Mouse (Mus musculus) brain, embryonic 14.5 days (tissue): ENCODE data around the gene Mtg2. TPM values are rescaled to one million over a fixed set of nuclear protein-coding genes. Genes with fewer than 3 reads are reported as not detected.

ENCODE experiments used
- DNase-seq: peaks from one replicate; pipeline ENCODE4 v3.0.0-alpha.2; 2011; ENCODE audit warnings: low read depth
- CTCF ChIP-seq: fragments of 200-500 bp; IDR thresholded peaks from 2 replicates; pipeline ENCODE4 v1.5.1; 2012; ENCODE audit warnings: inconsistent platforms, mild to moderate bottlenecking, moderate library complexity, borderline replicate concordance; ENCODE audit not compliant: insufficient read depth, insufficient read length; ENCODE audit errors: extremely low read depth
- POLR2A ChIP-seq: fragments of 200-500 bp; IDR thresholded peaks from 2 replicates; pipeline ENCODE4 v1.6.1; 2012; ENCODE audit warnings: mild to moderate bottlenecking, inconsistent platforms, borderline replicate concordance; ENCODE audit not compliant: poor library complexity, insufficient read depth, insufficient read length, severe bottlenecking; ENCODE audit errors: extremely low read depth
- polyA plus RNA-seq: library from polyadenylated mRNA; depleted of rRNA; stranded (reverse); fragments of >200 nt; gene quantifications from 2 replicates; pipeline ENCODE4 v1.2.3, GENCODE M21; 2012; rRNA removed

Mtg2 gene
- 36.3 and 39.7 TPM in 2 replicates for polyA plus RNA-seq

DNA sequence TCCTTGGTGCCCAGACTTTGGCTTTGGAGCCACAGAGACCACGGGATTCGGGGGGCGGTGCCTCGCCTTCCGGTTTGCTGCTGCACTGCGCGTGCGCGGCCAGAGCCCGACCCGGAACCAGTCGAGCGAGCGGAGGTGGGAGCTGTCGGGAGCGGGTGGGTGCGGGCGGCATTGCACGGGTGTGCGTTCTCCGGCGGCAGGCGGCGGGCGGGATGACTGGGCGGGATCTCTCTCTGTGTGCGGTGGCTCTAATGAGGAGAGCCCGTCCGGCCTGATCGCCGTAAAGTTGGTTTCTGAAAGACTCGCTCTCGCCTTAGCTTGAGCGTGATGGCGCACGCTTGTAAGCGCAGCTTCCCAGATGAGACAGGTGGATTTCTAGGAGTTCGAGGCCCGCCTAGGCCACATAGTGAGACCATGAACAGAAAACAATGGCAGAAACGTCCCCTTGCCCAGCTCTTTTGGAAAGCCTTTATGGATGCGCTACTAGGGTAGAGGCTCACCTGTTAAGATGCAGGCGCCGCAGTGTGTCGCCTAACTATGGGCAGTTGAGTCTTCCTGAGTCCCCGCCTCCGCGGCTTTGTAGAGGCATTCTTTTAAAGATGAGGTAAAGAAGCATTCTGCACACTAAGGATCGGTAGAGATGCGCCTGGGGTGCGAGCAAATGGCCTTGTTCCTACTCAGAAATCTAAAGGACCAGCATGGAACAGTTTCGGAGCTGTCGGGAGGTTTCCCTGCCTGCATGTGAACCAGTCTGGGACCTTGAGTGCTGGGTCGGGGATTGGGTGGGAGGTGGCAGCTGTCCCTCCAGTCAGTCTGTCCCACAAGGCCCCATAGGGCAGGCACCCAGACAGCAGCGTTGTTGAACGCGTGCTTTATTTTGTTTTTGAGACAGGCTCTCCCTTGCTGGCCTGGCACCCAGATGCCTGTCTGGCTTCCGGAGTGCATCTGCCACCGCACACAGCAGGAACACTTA, at the start of gene Mtg2:
Gene Mtg2 (plus strand): TSS at position 108 of the 973 bp plus-strand sequence.
- TF ChIP-seq POLR2A (peak; percentile 96), CTCF (no peak)
- peak; percentile 96 for DNase-seq

DNA sequence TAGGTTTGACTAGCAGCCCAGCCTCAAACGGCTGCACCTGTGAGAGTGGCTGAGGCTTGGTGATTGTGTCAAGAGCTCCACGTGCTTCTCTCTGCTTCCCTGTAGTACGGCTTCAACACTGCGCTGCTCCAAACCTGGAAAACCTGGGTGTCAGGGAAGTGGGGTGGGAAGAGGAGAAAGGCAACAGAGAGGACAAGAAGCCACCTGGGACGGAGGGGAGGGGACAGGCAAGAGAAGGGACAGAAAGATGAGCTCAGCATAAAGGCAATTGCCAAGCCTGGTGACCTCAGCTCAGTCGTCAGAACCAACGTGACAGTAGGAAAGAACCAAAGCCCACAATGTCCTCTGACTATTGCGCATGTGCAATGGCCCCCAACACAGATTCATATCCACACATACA, 49.5 kb upstream of the Mtg2 start:
- no peak for DNase-seq
- TF ChIP-seq POLR2A: no peak
- no peak for TF ChIP-seq CTCF

DNA sequence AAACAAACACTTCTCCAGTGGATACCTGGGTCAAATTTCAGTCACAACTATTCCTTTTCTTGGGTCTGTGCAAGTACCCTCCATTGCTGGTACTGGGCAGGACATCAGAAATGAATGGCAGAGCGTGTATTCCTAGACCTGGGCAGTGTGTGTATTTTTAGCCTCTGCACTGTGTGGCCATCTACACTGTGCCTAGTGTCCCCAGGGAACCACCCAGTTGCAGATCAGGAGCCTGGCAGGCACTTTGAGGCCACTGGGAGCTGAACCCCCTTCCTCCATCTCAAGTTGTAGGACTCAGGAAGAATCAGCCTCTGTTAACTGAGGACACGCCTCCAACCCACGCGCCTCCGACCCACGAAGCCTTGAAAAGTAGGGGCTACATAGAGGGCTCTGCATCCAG, 47.6 kb upstream of the Mtg2 start:
- DNase-seq: no peak
- TF ChIP-seq POLR2A (no peak), CTCF (no peak)

DNA sequence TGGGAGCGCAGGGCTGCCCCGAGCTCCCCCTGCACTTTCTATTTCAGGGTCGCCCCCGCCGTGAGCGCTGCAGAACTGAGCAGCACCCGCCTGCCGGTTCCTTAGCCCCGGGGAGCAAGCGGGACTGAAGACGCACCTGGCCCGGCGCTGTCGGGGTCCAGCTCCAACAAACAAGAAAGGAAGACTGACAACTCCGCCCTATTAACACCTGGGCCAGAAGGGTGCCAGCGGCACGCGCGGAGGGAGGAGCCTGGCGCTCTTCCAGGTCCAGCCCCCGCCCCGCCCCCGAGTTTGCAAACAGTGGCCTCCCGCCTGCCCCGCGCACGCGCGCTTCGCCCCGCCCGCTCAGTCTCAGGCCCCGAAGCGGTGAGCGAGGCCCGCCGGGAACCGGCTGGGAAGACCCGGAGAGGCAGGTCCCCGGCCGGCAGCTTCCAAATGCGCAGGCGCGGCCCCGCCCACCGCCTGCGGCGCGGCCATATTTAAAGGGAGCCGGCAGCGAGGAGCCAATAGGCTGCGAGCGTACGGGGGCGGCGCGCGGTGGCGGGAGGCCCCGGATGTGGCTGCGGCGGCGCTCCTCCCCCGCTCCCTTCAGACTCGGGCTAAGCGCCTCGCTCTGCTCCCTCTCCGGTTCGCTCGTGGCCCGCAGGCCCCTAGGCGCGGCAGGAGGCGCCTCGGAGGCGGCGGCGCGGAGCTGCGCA, 45.8 kb upstream of the Mtg2 start, which contains the start of gene Lsm14b:
Gene Lsm14b (plus strand): TSS at position 587 of the 698 bp plus-strand sequence.
- peak; percentile 99 for DNase-seq
- TF ChIP-seq POLR2A (peak; percentile 89), CTCF (no peak)

DNA sequence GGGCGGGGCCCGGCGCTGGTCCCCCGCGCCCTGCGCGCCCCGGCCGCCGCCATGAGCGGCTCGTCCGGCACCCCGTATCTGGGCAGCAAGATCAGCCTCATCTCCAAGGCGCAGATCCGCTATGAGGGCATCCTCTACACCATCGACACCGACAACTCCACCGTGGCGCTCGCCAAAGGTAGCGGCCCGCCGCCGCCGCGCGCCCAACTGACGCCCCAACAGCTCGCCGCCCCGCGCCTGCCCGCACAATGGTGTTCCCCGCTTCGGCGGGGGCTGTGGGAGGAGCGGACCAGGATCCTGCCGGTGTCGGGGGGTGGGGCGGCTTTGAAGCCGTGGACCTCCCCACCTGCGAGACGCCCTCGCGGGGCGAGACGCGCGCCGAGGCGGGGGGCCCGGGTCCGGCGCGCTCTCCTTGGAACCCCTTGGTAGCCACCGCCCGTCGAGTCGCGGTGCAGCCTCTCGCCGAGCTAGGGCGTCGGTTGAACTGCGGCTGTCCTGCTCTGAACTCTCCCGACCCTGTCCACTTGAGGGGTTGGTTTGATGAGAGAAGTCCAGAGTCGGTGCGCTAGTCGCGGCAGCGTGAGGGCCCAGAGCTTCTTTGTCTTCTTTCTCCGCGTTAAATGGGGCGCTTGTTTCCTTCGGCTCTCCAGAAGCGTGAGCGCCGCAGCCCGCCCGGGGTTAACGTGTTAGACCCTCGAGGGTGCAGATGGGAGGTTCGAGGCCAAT, 45.1 kb upstream of the Mtg2 start:
- DNase-seq: peak; percentile 64
- TF ChIP-seq POLR2A (no peak), CTCF (no peak)

DNA sequence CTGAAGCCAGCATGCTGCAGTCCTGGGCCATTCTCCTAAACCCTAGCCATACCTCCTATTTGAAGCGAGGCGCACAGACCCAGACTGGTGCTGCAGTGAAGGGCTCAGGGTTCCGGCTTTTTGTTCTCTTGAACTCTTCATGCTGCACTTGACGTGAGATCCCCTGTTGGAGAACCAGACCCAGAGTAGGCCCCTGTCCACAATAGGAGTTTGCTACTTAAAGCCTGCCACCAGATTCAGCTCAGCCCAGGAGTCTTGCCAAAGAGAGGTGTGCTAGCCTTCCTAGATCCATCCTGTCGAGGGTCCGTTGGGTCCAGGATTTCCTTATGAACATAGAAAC, 44.6 kb upstream of the Mtg2 start:
- DNase-seq: no peak
- TF ChIP-seq CTCF (no peak), POLR2A (no peak)

DNA sequence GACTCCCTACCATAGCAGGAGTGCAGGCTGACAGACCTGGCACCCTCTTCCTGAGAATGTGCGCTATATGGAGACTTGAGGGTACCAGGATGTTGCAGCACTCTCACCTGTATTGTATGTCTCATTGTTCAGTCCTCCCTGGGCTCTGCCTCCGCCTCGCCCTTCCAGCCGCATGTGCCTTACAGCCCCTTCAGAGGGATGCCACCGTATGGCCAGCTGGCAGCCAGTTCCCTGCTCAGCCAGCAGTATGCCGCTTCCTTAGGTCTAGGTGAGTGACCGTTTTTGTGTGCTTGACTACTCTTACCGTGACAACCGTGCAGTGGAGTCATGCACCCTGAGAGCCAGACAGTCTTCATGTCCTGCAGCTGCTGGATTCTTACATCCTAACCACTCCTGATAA, 42.6 kb upstream of the Mtg2 start:
- no peak for DNase-seq
- TF ChIP-seq POLR2A (no peak), CTCF (no peak)

DNA sequence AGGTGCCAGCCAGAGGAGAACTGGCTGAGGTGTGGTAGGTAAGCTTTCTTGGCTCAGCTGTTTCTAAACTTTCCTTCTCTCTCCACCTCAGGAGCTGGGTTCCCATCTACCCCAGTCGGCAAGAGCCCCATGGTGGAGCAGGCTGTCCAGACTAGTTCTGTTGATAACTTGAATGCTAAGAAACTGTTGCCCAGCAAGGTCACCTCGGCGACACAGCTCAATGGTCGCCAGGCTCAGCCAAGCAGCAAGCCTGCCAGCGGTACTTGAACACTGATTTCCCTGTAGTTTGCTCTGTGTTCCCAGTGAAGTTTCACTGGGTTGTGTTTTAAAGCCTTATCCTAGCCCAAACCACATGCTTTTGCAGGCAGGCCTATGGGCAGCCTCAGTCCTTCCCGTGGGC, 39.1 kb upstream of the Mtg2 start:
- no peak for TF ChIP-seq CTCF
- TF ChIP-seq POLR2A: no peak

DNA sequence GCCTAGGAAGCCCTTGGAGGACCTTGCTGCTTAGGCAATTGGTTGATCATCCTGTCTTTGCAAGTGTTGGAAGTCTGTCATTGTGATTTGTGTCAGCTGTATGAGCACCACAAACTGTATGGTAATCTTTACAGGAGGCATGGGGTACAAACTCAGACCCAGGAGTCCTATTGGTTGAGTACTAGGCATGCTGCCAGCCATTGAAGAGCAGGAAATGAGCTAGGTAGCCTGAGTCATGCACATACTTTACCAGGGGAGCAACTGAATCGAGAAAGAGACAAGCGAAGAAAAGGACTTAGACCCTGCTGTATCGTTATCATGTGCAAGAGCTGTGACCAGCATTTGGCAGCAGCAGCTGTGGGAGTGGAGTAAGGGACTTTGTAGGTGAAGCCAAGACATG, 37.5 kb upstream of the Mtg2 start:
- DNase-seq: no peak
- no peak for TF ChIP-seq CTCF
- TF ChIP-seq POLR2A: no peak

More for the DNA sequence above, 39.1 kb upstream of the Mtg2 start:
- no peak for DNase-seq

DNA sequence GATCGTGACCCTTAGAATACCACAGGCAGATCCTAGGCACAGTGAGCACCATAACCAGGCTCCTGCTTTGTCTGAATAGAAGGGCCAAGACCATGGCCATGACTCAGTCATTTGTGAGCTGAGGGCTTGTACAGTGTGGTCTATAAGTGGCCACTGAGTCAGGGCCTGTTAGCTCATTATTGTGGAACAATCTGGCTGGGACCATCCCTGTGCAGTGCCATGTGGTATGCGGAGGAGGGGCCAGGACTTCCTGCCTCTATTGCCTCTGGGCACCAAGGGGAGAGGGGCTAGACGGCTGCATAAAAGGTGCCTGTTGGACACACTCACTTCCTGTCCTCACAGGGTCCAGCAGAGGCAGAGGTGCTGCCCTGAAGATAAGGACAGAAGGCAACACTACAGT, 36.4 kb upstream of the Mtg2 start:
- DNase-seq: no peak
- TF ChIP-seq POLR2A: no peak

DNA sequence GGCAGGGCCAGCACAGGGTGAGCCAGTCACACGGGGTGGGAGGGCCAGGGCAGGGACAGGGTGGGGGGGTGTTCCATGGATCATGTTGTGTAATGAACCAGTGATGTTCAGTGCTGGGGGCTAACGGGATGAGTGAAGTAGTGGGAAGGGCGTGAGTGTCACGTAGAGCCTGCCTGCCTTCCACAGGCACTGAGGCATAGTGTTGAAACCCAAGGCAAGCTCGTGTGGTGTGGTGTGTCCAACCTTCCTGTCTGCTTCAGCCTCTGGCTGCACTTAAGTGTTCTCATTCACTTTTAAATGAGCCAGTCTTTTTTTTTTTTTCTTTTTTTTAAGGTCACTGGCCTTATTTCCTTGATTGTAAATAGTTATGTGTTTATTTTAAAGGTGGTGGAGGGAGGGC, 35.6 kb upstream of the Mtg2 start:
- DNase-seq: no peak
- no peak for TF ChIP-seq CTCF
- no peak for TF ChIP-seq POLR2A
